Mouse (Mus musculus): ENCODE data around the gene Ddx18. TPM values are rescaled to one million over a fixed set of nuclear protein-coding genes. Genes with fewer than 3 reads are reported as not detected.

Ddx18 gene
- polyA plus RNA-seq, 1 experiment, result 52.7 TPM

GRCm38 (mm10) chr1:121531439-121531838 is 36.4 kb downstream of the Ddx18 start:
- Histone ChIP-seq H3K27me3 (ENCODE audit: control insufficient read depth, insufficient read depth, low read length) (peaks cover 3% of the 10 kb centered on the region; the same call in 1 of the 2 replicates), H3K4me3 (ENCODE audit: control insufficient read depth, insufficient read depth, low read length) (no peak overlapping the region), H3K27ac (ENCODE audit: control insufficient read depth, insufficient read depth, low read length) (no peak overlapping the region), H3K4me1 (replicated peaks; ENCODE audit: control insufficient read depth, insufficient read depth, low read length) (no peaks in the 10 kb centered on the region), H3K36me3 (ENCODE audit: control insufficient read depth, insufficient read depth, low read length) (no peaks in the 10 kb centered on the region)
- TF ChIP-seq POLR2A (IDR thresholded peaks at IDR 0.05; ENCODE audit: control insufficient read depth, extremely low read depth, insufficient read depth, low read length, poor library complexity), result no peak
- no peak for TF ChIP-seq CTCF (IDR thresholded peaks at IDR 0.05; ENCODE audit: borderline replicate concordance, control insufficient read depth, extremely low read depth, insufficient read depth, low read length, poor library complexity)
- 67% methylated on average over 7 of the region's 7 CpGs for WGBS
- DNase-seq, result no peak

- 83% methylated on average over 6 of the region's 6 CpGs for WGBS
Observed at GRCm38 (mm10) chr1:121529286-121529685, 38.5 kb downstream of the Ddx18 start.

DNA sequence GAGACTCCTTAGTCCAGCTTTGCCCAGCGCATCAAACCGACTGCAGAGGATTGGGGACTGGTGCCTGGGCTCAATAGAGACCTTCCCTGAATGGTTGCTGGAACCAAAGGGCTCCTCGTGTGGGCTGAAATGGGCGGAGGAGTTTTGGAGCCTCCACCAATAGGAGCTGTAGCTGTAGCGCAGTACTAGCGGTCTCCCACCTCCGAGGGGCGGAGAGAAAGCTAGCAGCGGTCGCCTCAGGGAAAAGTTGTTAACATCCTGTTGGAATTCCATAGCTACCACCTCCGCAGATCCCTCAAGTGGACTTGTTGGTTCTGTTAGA is 39.4 kb downstream of the Ddx18 start, which contains the start of gene Htr5b:
Gene Htr5b (minus strand): TSS at position 67 of the 322 bp plus-strand sequence.
- DNase-seq, result no peak
- H3K4me3 ChIP-seq (ENCODE audit: control insufficient read depth, insufficient read depth, low read length), result no peak within 1 kb of the TSS
- H3K36me3 ChIP-seq (ENCODE audit: control insufficient read depth, insufficient read depth, low read length), result no peaks in the 10 kb centered on the region
- no peak within 1 kb of the TSS for H3K27ac ChIP-seq (ENCODE audit: control insufficient read depth, insufficient read depth, low read length)
- H3K4me1 ChIP-seq (replicated peaks; ENCODE audit: control insufficient read depth, insufficient read depth, low read length), result no peaks in the 10 kb centered on the region
- WGBS, result 8% methylated on average over 11 of the region's 11 CpGs
- TF ChIP-seq POLR2A (IDR thresholded peaks at IDR 0.05; ENCODE audit: control insufficient read depth, extremely low read depth, insufficient read depth, low read length, poor library complexity) (no peak), CTCF (IDR thresholded peaks at IDR 0.05; ENCODE audit: borderline replicate concordance, control insufficient read depth, extremely low read depth, insufficient read depth, low read length, poor library complexity) (no peak)
- H3K27me3 ChIP-seq (ENCODE audit: control insufficient read depth, insufficient read depth, low read length), result peaks cover 3% of the 10 kb centered on the region; the same call in 1 of the 2 replicates

More at GRCm38 (mm10) chr1:121529286-121529685, 38.5 kb downstream of the Ddx18 start:
- H3K27me3 ChIP-seq (ENCODE audit: control insufficient read depth, insufficient read depth, low read length), result peaks cover 3% of the 10 kb centered on the region; the same call in 1 of the 2 replicates
- no peak for DNase-seq
- TF ChIP-seq POLR2A (IDR thresholded peaks at IDR 0.05; ENCODE audit: control insufficient read depth, extremely low read depth, insufficient read depth, low read length, poor library complexity) (no peak), CTCF (IDR thresholded peaks at IDR 0.05; ENCODE audit: borderline replicate concordance, control insufficient read depth, extremely low read depth, insufficient read depth, low read length, poor library complexity) (no peak)
- no peaks in the 10 kb centered on the region for H3K36me3 ChIP-seq (ENCODE audit: control insufficient read depth, insufficient read depth, low read length)
- H3K4me3 ChIP-seq (ENCODE audit: control insufficient read depth, insufficient read depth, low read length), result no peak overlapping the region
- no peak overlapping the region for H3K27ac ChIP-seq (ENCODE audit: control insufficient read depth, insufficient read depth, low read length)
- H3K4me1 ChIP-seq (replicated peaks; ENCODE audit: control insufficient read depth, insufficient read depth, low read length), result no peaks in the 10 kb centered on the region

DNA sequence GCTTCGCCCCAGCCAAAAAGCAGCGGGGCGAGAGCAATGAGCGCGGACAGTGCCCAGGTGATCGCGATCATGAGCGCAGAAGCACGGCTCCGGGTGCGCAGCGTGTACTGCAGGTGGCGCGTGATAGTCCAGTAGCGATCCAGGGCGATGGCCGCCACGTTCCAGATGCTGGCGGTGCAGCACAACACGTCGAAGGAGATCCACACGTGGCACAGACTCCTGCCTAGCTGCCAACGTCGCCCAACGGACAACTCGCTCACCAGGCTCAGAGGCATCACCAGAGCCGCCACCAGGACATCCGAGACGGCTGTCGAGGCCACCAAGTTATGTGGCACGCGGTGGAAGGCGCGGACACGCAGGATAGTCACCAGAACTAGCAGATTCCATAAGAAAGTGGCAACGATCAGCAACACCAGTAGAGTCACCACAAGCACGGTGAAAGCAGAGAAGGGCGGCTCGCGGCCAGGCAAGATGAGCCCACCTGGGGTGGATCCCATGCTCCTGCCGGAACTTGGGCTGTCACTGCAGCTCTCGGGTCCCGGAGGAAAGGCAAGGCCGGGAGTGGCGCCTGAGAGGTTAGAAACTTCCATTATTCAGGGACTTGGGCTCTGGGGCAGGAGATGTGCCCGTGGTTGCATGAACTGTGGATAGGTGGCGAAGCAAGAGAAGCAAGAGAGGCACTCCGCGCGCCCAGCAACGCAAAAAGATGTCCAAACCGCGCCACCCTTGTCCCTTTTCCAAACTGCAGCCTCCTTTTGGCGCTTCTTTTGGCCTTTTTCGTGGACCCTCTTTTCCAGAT is 40.0 kb downstream of the Ddx18 start:
- TF ChIP-seq POLR2A (IDR thresholded peaks at IDR 0.05; ENCODE audit: control insufficient read depth, extremely low read depth, insufficient read depth, low read length, poor library complexity), result no peak
- TF ChIP-seq CTCF (IDR thresholded peaks at IDR 0.05; ENCODE audit: borderline replicate concordance, control insufficient read depth, extremely low read depth, insufficient read depth, low read length, poor library complexity), result no peak
- DNase-seq, result no peak
- H3K4me3 ChIP-seq (ENCODE audit: control insufficient read depth, insufficient read depth, low read length), result no peak overlapping the region
- no peaks in the 10 kb centered on the region for H3K4me1 ChIP-seq (replicated peaks; ENCODE audit: control insufficient read depth, insufficient read depth, low read length)
- WGBS, result 21% methylated on average over 55 of the region's 55 CpGs
- peaks cover 3% of the 10 kb centered on the region; the same call in 1 of the 2 replicates for H3K27me3 ChIP-seq (ENCODE audit: control insufficient read depth, insufficient read depth, low read length)
- no peaks in the 10 kb centered on the region for H3K36me3 ChIP-seq (ENCODE audit: control insufficient read depth, insufficient read depth, low read length)
- H3K27ac ChIP-seq (ENCODE audit: control insufficient read depth, insufficient read depth, low read length), result no peak overlapping the region

DNA sequence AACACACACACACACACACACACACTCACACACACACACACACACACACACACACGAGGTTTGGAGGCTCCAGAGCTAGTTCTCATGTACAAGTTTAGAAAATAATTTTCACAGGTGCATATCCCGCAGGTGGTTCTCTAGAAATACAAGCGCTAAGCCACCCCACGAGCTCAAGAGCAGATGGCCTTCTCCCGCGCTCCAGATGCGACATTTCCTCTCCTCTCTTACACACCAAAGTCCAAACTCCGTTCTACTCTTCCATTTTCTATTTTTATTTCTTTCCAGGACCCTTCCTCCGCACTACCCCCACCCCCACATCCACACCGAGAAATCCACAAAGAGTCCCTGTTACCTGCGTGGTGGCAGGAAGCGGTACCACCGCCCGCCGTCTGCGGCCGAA is 40.7 kb downstream of the Ddx18 start:
- peaks cover 3% of the 10 kb centered on the region; the same call in 1 of the 2 replicates for H3K27me3 ChIP-seq (ENCODE audit: control insufficient read depth, insufficient read depth, low read length)
- no peak for TF ChIP-seq CTCF (IDR thresholded peaks at IDR 0.05; ENCODE audit: borderline replicate concordance, control insufficient read depth, extremely low read depth, insufficient read depth, low read length, poor library complexity)
- TF ChIP-seq POLR2A (IDR thresholded peaks at IDR 0.05; ENCODE audit: control insufficient read depth, extremely low read depth, insufficient read depth, low read length, poor library complexity), result no peak
- H3K27ac ChIP-seq (ENCODE audit: control insufficient read depth, insufficient read depth, low read length), result no peak overlapping the region
- WGBS, result 42% methylated on average over 17 of the region's 17 CpGs
- H3K36me3 ChIP-seq (ENCODE audit: control insufficient read depth, insufficient read depth, low read length), result no peaks in the 10 kb centered on the region
- no peak for DNase-seq
- H3K4me3 ChIP-seq (ENCODE audit: control insufficient read depth, insufficient read depth, low read length), result no peak overlapping the region
- no peaks in the 10 kb centered on the region for H3K4me1 ChIP-seq (replicated peaks; ENCODE audit: control insufficient read depth, insufficient read depth, low read length)

DNA sequence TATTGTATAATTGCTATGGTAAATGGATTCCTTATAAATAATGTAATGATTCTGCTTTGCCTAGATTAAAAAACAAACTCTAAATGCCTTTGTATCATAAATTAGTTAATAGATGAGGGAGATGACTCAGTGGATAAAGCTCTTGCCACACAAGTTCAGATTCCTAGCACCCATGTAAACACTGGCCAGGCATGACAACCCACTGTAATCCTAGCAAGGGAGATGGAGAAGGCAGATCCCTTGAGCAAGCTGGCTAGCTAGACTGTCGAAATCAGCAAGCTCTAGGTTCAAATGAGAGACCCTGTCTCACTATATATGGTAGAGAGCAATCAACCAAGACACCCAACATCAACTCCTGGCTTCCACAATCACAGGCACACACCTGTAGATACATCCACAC is 49.2 kb downstream of the Ddx18 start:
- H3K27ac ChIP-seq (ENCODE audit: control insufficient read depth, insufficient read depth, low read length), result no peak overlapping the region
- H3K4me1 ChIP-seq (replicated peaks; ENCODE audit: control insufficient read depth, insufficient read depth, low read length), result no peaks in the 10 kb centered on the region
- 85% methylated on average over 1 of the region's 1 CpGs for WGBS
- H3K36me3 ChIP-seq (ENCODE audit: control insufficient read depth, insufficient read depth, low read length), result no peaks in the 10 kb centered on the region
- H3K4me3 ChIP-seq (ENCODE audit: control insufficient read depth, insufficient read depth, low read length), result no peak overlapping the region
- H3K27me3 ChIP-seq (ENCODE audit: control insufficient read depth, insufficient read depth, low read length), result no peaks in the 10 kb centered on the region
- DNase-seq, result no peak
- TF ChIP-seq POLR2A (IDR thresholded peaks at IDR 0.05; ENCODE audit: control insufficient read depth, extremely low read depth, insufficient read depth, low read length, poor library complexity) (no peak), CTCF (IDR thresholded peaks at IDR 0.05; ENCODE audit: borderline replicate concordance, control insufficient read depth, extremely low read depth, insufficient read depth, low read length, poor library complexity) (no peak)
